Mouse (Mus musculus): Measurements from ENCODE around the gene Nln. TPM values are rescaled to one million over a fixed set of nuclear protein-coding genes. Genes with fewer than 3 reads are reported as not detected.

Nln gene
- polyA plus RNA-seq, 1 experiment, result 10.8 TPM

DNA sequence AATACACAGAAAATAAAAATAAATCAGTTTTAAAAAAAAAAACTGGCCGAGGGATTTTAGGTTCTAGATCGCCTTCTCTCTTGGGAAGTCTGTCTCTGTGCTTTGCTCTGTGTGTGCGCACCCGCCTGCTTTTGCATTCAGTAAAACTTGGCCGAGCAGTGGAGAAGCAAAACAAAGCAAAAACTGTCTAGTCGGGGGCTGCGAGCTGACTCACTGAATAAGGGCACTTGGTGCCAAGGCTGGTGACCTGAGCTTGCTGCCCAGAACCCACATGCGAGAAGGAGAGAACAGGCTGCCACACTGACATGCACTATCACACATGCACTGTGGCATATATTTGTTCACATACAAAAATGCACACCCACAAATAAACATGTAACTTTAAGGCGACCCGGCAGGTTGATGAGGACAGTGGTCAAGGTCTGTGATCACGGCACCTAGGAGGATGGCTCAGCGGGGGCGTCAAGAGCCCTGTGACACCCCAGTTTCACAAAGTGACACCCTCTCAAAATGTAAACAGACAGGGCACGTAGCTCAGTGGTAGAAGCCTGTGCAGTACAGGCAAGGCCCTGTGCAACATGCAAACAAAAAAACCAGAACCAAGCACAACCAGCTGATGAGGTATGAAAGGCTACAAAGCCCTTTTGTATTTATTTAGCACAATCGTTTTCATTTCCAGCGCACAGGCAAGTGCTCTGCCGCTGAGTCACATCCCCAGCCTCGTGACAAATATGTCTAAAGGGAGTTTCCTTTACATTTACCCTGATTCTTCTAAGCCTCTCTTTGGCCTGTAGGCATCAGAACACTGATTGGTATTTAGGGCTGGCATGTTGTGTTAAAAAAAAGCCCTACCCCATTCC, 93.9 kb downstream of the Nln start:
- peak overlapping the region; percentile 38 for H3K4me2 ChIP-seq (ENCODE audit: low read depth)
- no peaks in the 10 kb centered on the region for H3K27me3 ChIP-seq (ENCODE audit: control insufficient read depth, insufficient read depth, insufficient read length)
- no peak overlapping the region for H3K4me3 ChIP-seq
- no peaks in the 10 kb centered on the region for H3K36me3 ChIP-seq (ENCODE audit: control insufficient read depth, insufficient read depth)
- H3ac ChIP-seq (ENCODE audit: control insufficient read depth, insufficient read length), result no peak overlapping the region
- H3K79me2 ChIP-seq (ENCODE audit: control insufficient read depth, insufficient read depth), result no peaks in the 10 kb centered on the region
- TF ChIP-seq REST (IDR thresholded peaks at IDR 0.05; ENCODE audit: insufficient read depth, insufficient read length), result no peak
- TF ChIP-seq TCF12 (IDR thresholded peaks at IDR 0.05; ENCODE audit: insufficient read depth, poor library complexity, severe bottlenecking), result no peak
- no peak for TF ChIP-seq SRF (IDR thresholded peaks at IDR 0.05; ENCODE audit: control insufficient read depth, insufficient read length, low read depth)
- TF ChIP-seq E2F4 (IDR thresholded peaks at IDR 0.05; ENCODE audit: insufficient read depth), result no peak
- no peak for TF ChIP-seq POLR2AphosphoS2 (IDR thresholded peaks at IDR 0.05; ENCODE audit: insufficient read length, low read depth)
- no peak for TF ChIP-seq MYOG (IDR thresholded peaks at IDR 0.05; ENCODE audit: control insufficient read depth in 1 of 3, insufficient read depth in 1 of 3, insufficient read length in 2 of 3, low read depth in 2 of 3)
- TF ChIP-seq MAX (IDR thresholded peaks at IDR 0.05; ENCODE audit: low read depth), result no peak

DNA sequence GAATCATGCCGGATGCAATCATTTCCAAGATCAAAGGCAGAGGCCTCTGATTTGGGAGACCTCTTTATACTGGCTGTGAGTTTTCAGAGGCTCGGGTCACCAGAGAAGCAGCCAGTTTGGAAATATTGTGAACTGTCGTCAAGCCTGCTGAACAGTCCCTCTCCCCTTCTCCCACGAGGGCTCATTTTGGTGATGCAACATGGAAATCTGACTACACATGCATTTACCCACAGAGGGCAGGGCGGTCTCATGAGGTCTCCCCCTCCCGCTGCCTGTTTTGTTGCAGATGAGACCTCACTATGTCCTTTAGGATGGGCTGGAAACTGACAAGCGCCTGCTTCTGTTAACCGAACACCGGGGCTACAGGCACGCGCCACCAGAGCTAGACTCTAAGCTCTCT, 95.4 kb downstream of the Nln start:
- no peak for TF ChIP-seq POLR2A (IDR thresholded peaks at IDR 0.05; ENCODE audit: insufficient read length, low read depth)
- TF ChIP-seq MYOD1 (IDR thresholded peaks at IDR 0.05; ENCODE audit: control insufficient read depth in 1 of 3, insufficient read length in 2 of 3, low read depth in 2 of 3), result no peak
- TF ChIP-seq POLR2AphosphoS2 (IDR thresholded peaks at IDR 0.05; ENCODE audit: insufficient read length, low read depth), result no peak
- TF ChIP-seq SRF (IDR thresholded peaks at IDR 0.05; ENCODE audit: control insufficient read depth, insufficient read length, low read depth), result no peak
- TF ChIP-seq CEBPB (IDR thresholded peaks at IDR 0.05; ENCODE audit: insufficient read depth, poor library complexity, severe bottlenecking), result no peak
- TF ChIP-seq USF1 (IDR thresholded peaks at IDR 0.05; ENCODE audit: low read depth), result no peak
- no peak for TF ChIP-seq TCF12 (IDR thresholded peaks at IDR 0.05; ENCODE audit: insufficient read depth, poor library complexity, severe bottlenecking)
- no peak for TF ChIP-seq E2F4 (IDR thresholded peaks at IDR 0.05; ENCODE audit: insufficient read depth)
- no peak for TF ChIP-seq MYOG (IDR thresholded peaks at IDR 0.05; ENCODE audit: control insufficient read depth in 1 of 3, insufficient read depth in 1 of 3, insufficient read length in 2 of 3, low read depth in 2 of 3)
- TF ChIP-seq TCF3 (IDR thresholded peaks at IDR 0.05; ENCODE audit: insufficient read length, low read depth), result no peak
- TF ChIP-seq REST (IDR thresholded peaks at IDR 0.05; ENCODE audit: insufficient read depth, insufficient read length), result no peak
- TF ChIP-seq MAX (IDR thresholded peaks at IDR 0.05; ENCODE audit: low read depth), result no peak
- Histone ChIP-seq H3K27me3 (ENCODE audit: control insufficient read depth, insufficient read depth, insufficient read length) (no peaks in the 10 kb centered on the region), H3ac (ENCODE audit: control insufficient read depth, insufficient read length) (no peak overlapping the region), H3K79me2 (ENCODE audit: control insufficient read depth, insufficient read depth) (no peaks in the 10 kb centered on the region), H3K4me3 (no peak overlapping the region), H3K36me3 (ENCODE audit: control insufficient read depth, insufficient read depth) (no peaks in the 10 kb centered on the region), H3K4me2 (ENCODE audit: low read depth) (no peak overlapping the region)

DNA sequence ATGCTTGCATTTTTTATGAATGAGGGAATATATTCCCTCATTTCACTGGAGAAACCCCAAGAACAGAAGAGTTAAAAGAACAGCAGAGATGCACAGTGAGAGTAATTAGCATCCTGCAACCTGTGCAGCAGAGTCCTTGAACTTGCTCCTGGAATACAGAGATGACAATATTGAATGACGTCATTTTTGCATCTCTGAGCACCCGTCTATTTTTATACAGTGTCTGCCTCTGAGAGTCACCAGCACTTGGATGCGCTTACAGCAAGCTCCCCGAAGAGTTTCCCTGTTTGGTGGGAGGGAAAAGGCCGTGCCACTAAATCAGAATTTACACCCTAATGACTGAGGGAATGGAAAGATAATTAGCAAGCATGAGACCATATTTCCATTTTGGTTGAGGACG, 96.0 kb downstream of the Nln start:
- no peaks in the 10 kb centered on the region for H3K79me2 ChIP-seq (ENCODE audit: control insufficient read depth, insufficient read depth)
- H3K36me3 ChIP-seq (ENCODE audit: control insufficient read depth, insufficient read depth), result no peaks in the 10 kb centered on the region
- H3K4me3 ChIP-seq, result no peak overlapping the region
- H3ac ChIP-seq (ENCODE audit: control insufficient read depth, insufficient read length), result no peak overlapping the region
- no peak overlapping the region for H3K4me2 ChIP-seq (ENCODE audit: low read depth)
- TF ChIP-seq E2F4 (IDR thresholded peaks at IDR 0.05; ENCODE audit: insufficient read depth) (no peak), MYOG (IDR thresholded peaks at IDR 0.05; ENCODE audit: control insufficient read depth in 1 of 3, insufficient read depth in 1 of 3, insufficient read length in 2 of 3, low read depth in 2 of 3) (no peak), TCF3 (IDR thresholded peaks at IDR 0.05; ENCODE audit: insufficient read length, low read depth) (no peak), MYOD1 (IDR thresholded peaks at IDR 0.05; ENCODE audit: control insufficient read depth in 1 of 3, insufficient read length in 2 of 3, low read depth in 2 of 3) (no peak), POLR2A (IDR thresholded peaks at IDR 0.05; ENCODE audit: insufficient read length, low read depth) (no peak), SRF (IDR thresholded peaks at IDR 0.05; ENCODE audit: control insufficient read depth, insufficient read length, low read depth) (no peak), TCF12 (IDR thresholded peaks at IDR 0.05; ENCODE audit: insufficient read depth, poor library complexity, severe bottlenecking) (no peak), CEBPB (IDR thresholded peaks at IDR 0.05; ENCODE audit: insufficient read depth, poor library complexity, severe bottlenecking) (no peak), POLR2AphosphoS2 (IDR thresholded peaks at IDR 0.05; ENCODE audit: insufficient read length, low read depth) (no peak), USF1 (IDR thresholded peaks at IDR 0.05; ENCODE audit: low read depth) (no peak), REST (IDR thresholded peaks at IDR 0.05; ENCODE audit: insufficient read depth, insufficient read length) (no peak), MAX (IDR thresholded peaks at IDR 0.05; ENCODE audit: low read depth) (no peak)
- H3K27me3 ChIP-seq (ENCODE audit: control insufficient read depth, insufficient read depth, insufficient read length), result no peaks in the 10 kb centered on the region

GRCm38 (mm10) chr13:104012214-104012833, 97.1 kb downstream of the Nln start:
- TF ChIP-seq SRF (IDR thresholded peaks at IDR 0.05; ENCODE audit: control insufficient read depth, insufficient read length, low read depth), result no peak
- no peak overlapping the region for H3K4me3 ChIP-seq

GRCm38 (mm10) chr13:104011289-104011688, 98.1 kb downstream of the Nln start:
- no peaks in the 10 kb centered on the region for H3K27me3 ChIP-seq (ENCODE audit: control insufficient read depth, insufficient read depth, insufficient read length)
- H3K79me2 ChIP-seq (ENCODE audit: control insufficient read depth, insufficient read depth), result no peaks in the 10 kb centered on the region
- H3K36me3 ChIP-seq (ENCODE audit: control insufficient read depth, insufficient read depth), result no peaks in the 10 kb centered on the region
- no peak for TF ChIP-seq CEBPB (IDR thresholded peaks at IDR 0.05; ENCODE audit: insufficient read depth, poor library complexity, severe bottlenecking)
- no peak for TF ChIP-seq E2F4 (IDR thresholded peaks at IDR 0.05; ENCODE audit: insufficient read depth)
- TF ChIP-seq REST (IDR thresholded peaks at IDR 0.05; ENCODE audit: insufficient read depth, insufficient read length), result no peak
- TF ChIP-seq POLR2A (IDR thresholded peaks at IDR 0.05; ENCODE audit: insufficient read length, low read depth), result no peak
- TF ChIP-seq POLR2AphosphoS2 (IDR thresholded peaks at IDR 0.05; ENCODE audit: insufficient read length, low read depth), result no peak
- TF ChIP-seq TCF12 (IDR thresholded peaks at IDR 0.05; ENCODE audit: insufficient read depth, poor library complexity, severe bottlenecking), result no peak
- no peak for TF ChIP-seq MYOD1 (IDR thresholded peaks at IDR 0.05; ENCODE audit: control insufficient read depth in 1 of 3, insufficient read length in 2 of 3, low read depth in 2 of 3)
- no peak for TF ChIP-seq TCF3 (IDR thresholded peaks at IDR 0.05; ENCODE audit: insufficient read length, low read depth)
- TF ChIP-seq SRF (IDR thresholded peaks at IDR 0.05; ENCODE audit: control insufficient read depth, insufficient read length, low read depth), result no peak
- TF ChIP-seq MAX (IDR thresholded peaks at IDR 0.05; ENCODE audit: low read depth), result no peak
- TF ChIP-seq MYOG (IDR thresholded peaks at IDR 0.05; ENCODE audit: control insufficient read depth in 1 of 3, insufficient read depth in 1 of 3, insufficient read length in 2 of 3, low read depth in 2 of 3), result no peak
- TF ChIP-seq USF1 (IDR thresholded peaks at IDR 0.05; ENCODE audit: low read depth), result no peak
- H3K4me3 ChIP-seq, result no peak overlapping the region
- no peak overlapping the region for H3ac ChIP-seq (ENCODE audit: control insufficient read depth, insufficient read length)
- H3K4me2 ChIP-seq (ENCODE audit: low read depth), result no peak overlapping the region

More at GRCm38 (mm10) chr13:104012214-104012833, 97.1 kb downstream of the Nln start:
- Histone ChIP-seq H3K4me2 (ENCODE audit: low read depth) (no peak overlapping the region), H3K27me3 (ENCODE audit: control insufficient read depth, insufficient read depth, insufficient read length) (no peaks in the 10 kb centered on the region), H3ac (ENCODE audit: control insufficient read depth, insufficient read length) (no peak overlapping the region), H3K79me2 (ENCODE audit: control insufficient read depth, insufficient read depth) (no peaks in the 10 kb centered on the region), H3K36me3 (ENCODE audit: control insufficient read depth, insufficient read depth) (no peaks in the 10 kb centered on the region)
